Mouse (Mus musculus): Measurements from ENCODE around the gene Ets2.
"Not testable (repeated sequence)": the region's sequence is repeated elsewhere in the genome, so short reads cannot be mapped to it uniquely, and the experiment has no call there.

Gene Ets2

GRCm38 (mm10) chr16:95743104-95743503 lies 41.2 kb downstream of the Ets2 start:
- CTCF ChIA-PET: interaction anchor here in 2 of 4 experiments (0.6 to 0.7 kb wide), 2 partner anchors 973 to 1497 kb away, joined by 3 read pairs; no protein-coding TSS in a partner anchor
- POLR2A ChIA-PET: interaction anchor here in 3 of 4 experiments (0.7 to 2.0 kb wide), 5 partner anchors 11 to 88 kb away, joined by 3 to 9 read pairs (median 3); no protein-coding TSS in a partner anchor

- ChIA-PET CTCF (interaction anchor here in 1 of 4 experiments (0.6 kb wide), 1 partner anchor 304 kb away, joined by 3 read pairs; no protein-coding TSS in a partner anchor), POLR2A (interaction anchor here in 2 of 4 experiments (0.5 to 1.7 kb wide), 5 partner anchors 9 to 54 kb away, joined by 3 to 9 read pairs (median 3); no protein-coding TSS in a partner anchor)
Measured at GRCm38 (mm10) chr16:95744771-95745170, 42.9 kb downstream of the Ets2 start.

GRCm38 (mm10) chr16:95745685-95746084 lies 43.8 kb downstream of the Ets2 start:
- POLR2A ChIA-PET: interaction anchor here in 2 of 4 experiments (0.5 to 1.7 kb wide), 5 partner anchors 8 to 53 kb away, joined by 3 to 9 read pairs (median 3); no protein-coding TSS in a partner anchor
- CTCF ChIA-PET: interaction anchor here in 1 of 4 experiments (0.6 kb wide), 1 partner anchor 303 kb away, joined by 3 read pairs; no protein-coding TSS in a partner anchor

GRCm38 (mm10) chr16:95746565-95746964 lies 44.7 kb downstream of the Ets2 start:
- CTCF ChIA-PET: interaction anchor here in 1 of 4 experiments (0.6 to 0.7 kb wide), 2 partner anchors 396 to 1829 kb away, joined by 3 to 6 read pairs; no protein-coding TSS in a partner anchor
- POLR2A ChIA-PET: interaction anchor here in 2 of 4 experiments (0.5 to 1.7 kb wide), 3 partner anchors 20 to 855 kb away, joined by 3 to 9 read pairs (median 4); no protein-coding TSS in a partner anchor

- ChIA-PET CTCF (interaction anchor here in 1 of 4 experiments (0.7 kb wide), 1 partner anchor 1534 kb away, joined by 3 read pairs; no protein-coding TSS in a partner anchor), POLR2A (interaction anchor here in 2 of 4 experiments (1.0 to 1.3 kb wide), 2 partner anchors 11 to 18 kb away, joined by 4 read pairs; no protein-coding TSS in a partner anchor)
Measured at GRCm38 (mm10) chr16:95749291-95750103, 47.6 kb downstream of the Ets2 start.

GRCm38 (mm10) chr16:95750211-95750629 lies 48.3 kb downstream of the Ets2 start:
- ChIA-PET POLR2A (interaction anchor here in 1 of 4 experiments (1.4 kb wide), 1 partner anchor 13 kb away, joined by 5 read pairs; no protein-coding TSS in a partner anchor), CTCF (no interaction called here)

GRCm38 (mm10) chr16:95752502-95752901 lies 50.6 kb downstream of the Ets2 start:
- ChIA-PET POLR2A (interaction anchor here in 1 of 4 experiments (1.1 to 1.8 kb wide), 2 partner anchors 15 to 17 kb away, joined by 3 to 7 read pairs; no protein-coding TSS in a partner anchor), CTCF (interaction anchor here in 1 of 4 experiments (0.6 kb wide), 1 partner anchor 93 kb away, joined by 4 read pairs; no protein-coding TSS in a partner anchor)

- ChIA-PET CTCF (no interaction called here), POLR2A (interaction anchor here in 2 of 4 experiments (0.6 to 1.8 kb wide), 4 partner anchors 8 to 16 kb away, joined by 3 to 7 read pairs (median 4); no protein-coding TSS in a partner anchor)
Measured at GRCm38 (mm10) chr16:95753295-95753694, 51.4 kb downstream of the Ets2 start.

GRCm38 (mm10) chr16:95759151-95759987 lies 57.5 kb downstream of the Ets2 start:
- ChIA-PET POLR2A (interaction anchor here in 3 of 4 experiments (0.7 to 1.8 kb wide), 9 partner anchors 9 to 1051 kb away, joined by 3 to 18 read pairs (median 5); no protein-coding TSS in a partner anchor), CTCF (interaction anchor here in 1 of 4 experiments (0.6 kb wide), 1 partner anchor 120 kb away, joined by 4 read pairs; no protein-coding TSS in a partner anchor)

- POLR2A ChIA-PET: interaction anchor here in 3 of 4 experiments (0.7 to 1.8 kb wide), 8 partner anchors 9 to 64 kb away, joined by 3 to 18 read pairs (median 4); no protein-coding TSS in a partner anchor
Measured at GRCm38 (mm10) chr16:95759988-95760391, 58.1 kb downstream of the Ets2 start.

GRCm38 (mm10) chr16:95761742-95762141 lies 59.9 kb downstream of the Ets2 start:
- CTCF ChIA-PET: interaction anchor here in 1 of 4 experiments (0.7 kb wide), 1 partner anchor 1717 kb away, joined by 4 read pairs; no protein-coding TSS in a partner anchor
- POLR2A ChIA-PET: interaction anchor here in 2 of 4 experiments (0.6 to 1.5 kb wide), 4 partner anchors 9 to 74 kb away, joined by 3 to 5 read pairs (median 3); no protein-coding TSS in a partner anchor

More at GRCm38 (mm10) chr16:95759988-95760391, 58.1 kb downstream of the Ets2 start:
- CTCF ChIA-PET: no interaction called here

GRCm38 (mm10) chr16:95763201-95763600 lies 61.3 kb downstream of the Ets2 start:
- ChIA-PET POLR2A (interaction anchor here in 3 of 4 experiments (0.6 to 1.6 kb wide), 5 partner anchors 9 to 156 kb away, joined by 3 to 9 read pairs (median 3); partner anchors contain the start of gene Ets2 (in 1 of the 3)), CTCF (interaction anchor here in 2 of 4 experiments (0.6 to 0.7 kb wide), 2 partner anchors 234 to 865 kb away, joined by 3 read pairs; no protein-coding TSS in a partner anchor)

GRCm38 (mm10) chr16:95764041-95764440 lies 62.2 kb downstream of the Ets2 start:
- CTCF ChIA-PET: not testable (repeated sequence)
- POLR2A ChIA-PET: interaction anchor here in 3 of 4 experiments (0.8 to 5.8 kb wide), 4 partner anchors 8 to 155 kb away, joined by 3 to 48 read pairs (median 4); no protein-coding TSS in a partner anchor

GRCm38 (mm10) chr16:95766181-95766580 lies 64.3 kb downstream of the Ets2 start:
- ChIA-PET CTCF (no interaction called here), POLR2A (interaction anchor here (0.6 to 5.8 kb wide), 18 partner anchors 10 to 316 kb away, joined by 3 to 48 read pairs (median 8); partner anchors contain the start of genes Brwd1 (in 1 of the 4) and Ets2 (in 1 of the 4))

- ChIA-PET POLR2A (interaction anchor here (0.6 to 5.8 kb wide), 80 partner anchors 9 to 912 kb away, joined by 3 to 48 read pairs (median 4); partner anchors contain the start of genes Brwd1 (in 4 of the 4), Ets2 (in 3 of the 4) and Psmg1 (in 1 of the 4)), CTCF (interaction anchor here (0.5 to 1.4 kb wide), 6 partner anchors 65 to 581 kb away, joined by 3 to 5 read pairs (median 3); partner anchors contain the start of gene Ets2 (in 1 of the 4))
Measured at GRCm38 (mm10) chr16:95767246-95767645, 65.4 kb downstream of the Ets2 start.

- CTCF ChIA-PET: interaction anchor here in 3 of 4 experiments (0.6 to 1.2 kb wide), 6 partner anchors 44 to 982 kb away, joined by 3 to 4 read pairs (median 3); partner anchors contain the start of gene Ets2 (in 1 of the 3)
- POLR2A ChIA-PET: interaction anchor here (0.5 to 5.8 kb wide), 42 partner anchors 7 to 1122 kb away, joined by 3 to 48 read pairs (median 4); partner anchors contain the start of genes Brwd1 (in 1 of the 4) and Ets2 (in 1 of the 4)
Measured at GRCm38 (mm10) chr16:95769066-95769995, 67.5 kb downstream of the Ets2 start.

All from embryonic stem cell, embryonic (primary cell).